Mouse (Mus musculus) right cerebral cortex, postnatal 25 days (tissue): ENCODE results near the gene Gm20388.
A peak's percentile ranks its signal among the peaks of the same experiment; 100 is the strongest.

ENCODE experiments used
- DNase-seq: peaks from one replicate; pipeline ENCODE4 v3.0.0; 2022

Gm20388 gene

DNA sequence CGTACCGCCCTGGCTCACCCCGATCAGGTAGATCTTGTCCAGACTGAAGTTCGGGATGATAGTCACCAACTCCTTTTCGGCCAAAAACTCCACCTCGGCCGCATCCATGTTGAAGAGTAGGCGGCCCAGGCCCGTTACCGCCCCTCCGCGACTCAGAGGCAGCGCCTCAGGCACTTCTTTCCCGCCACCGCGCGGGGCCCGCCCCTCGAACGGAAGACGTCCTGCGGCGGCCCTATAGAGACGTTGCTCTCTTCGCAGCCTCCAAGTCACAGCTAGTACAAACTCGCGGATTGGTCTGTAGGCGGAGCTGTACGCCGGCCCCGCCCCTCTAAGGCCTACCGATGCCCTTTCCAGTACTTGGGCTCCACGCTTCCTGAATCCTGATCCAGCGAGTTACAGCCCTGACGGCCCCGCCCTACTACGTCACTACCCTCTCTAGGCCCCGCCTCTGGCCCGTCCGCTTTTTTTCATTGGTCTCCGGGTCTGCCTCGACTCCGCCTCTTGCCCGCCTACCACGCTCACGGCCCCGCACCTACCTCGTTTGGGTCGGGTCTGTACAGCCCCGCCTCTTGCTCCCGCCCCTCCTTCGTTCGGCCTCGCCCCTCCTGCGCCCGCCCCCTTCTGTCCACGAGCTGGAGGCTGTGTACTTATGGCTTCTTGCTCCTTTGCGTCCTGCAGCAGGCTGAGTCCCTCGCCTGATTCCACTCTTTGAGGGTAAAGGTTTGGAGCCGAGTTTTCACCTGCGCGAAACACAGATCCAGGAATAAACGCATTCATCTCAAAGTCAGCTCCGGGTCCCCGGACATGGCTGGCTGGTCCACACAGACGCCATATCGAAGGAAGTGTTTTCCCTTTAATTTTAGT is 678.5 kb downstream of the Gm20388 start, which contains the start of gene Gins2:
Gene Gins2, minus strand, starts transcription at position 397 of the 864 bp plus-strand sequence.
- DNase-seq = peak; percentile 98

GRCm38 (mm10) chr8:120589921-120590320 is 679.3 kb downstream of the Gm20388 start:
- no peak for DNase-seq

GRCm38 (mm10) chr8:120591587-120592292 is 681.1 kb downstream of the Gm20388 start:
- no peak for DNase-seq

- DNase-seq = no peak
Observed at GRCm38 (mm10) chr8:120594571-120594970, 683.9 kb downstream of the Gm20388 start.

- DNase-seq = no peak
Observed at GRCm38 (mm10) chr8:120595963-120596362, 685.3 kb downstream of the Gm20388 start.

DNA sequence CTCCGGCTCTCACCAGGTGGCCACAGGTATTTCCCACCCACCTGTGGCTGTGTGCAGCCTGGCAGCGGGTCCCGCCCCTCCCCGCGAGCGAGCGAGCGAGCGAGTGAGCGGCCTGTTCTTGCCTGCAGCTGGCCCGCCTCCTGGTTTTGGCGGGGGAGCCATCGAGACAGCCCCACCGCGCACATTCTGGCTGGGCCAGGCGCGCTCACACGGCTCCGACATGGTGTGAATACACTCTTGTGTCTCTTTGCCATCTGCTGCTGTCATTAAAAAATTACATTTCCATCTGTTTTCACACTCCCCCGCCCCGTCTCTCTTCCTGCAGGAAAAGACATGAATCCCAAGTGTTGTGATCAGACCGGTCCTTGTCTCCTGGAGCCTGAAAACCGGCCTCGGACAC is 687.9 kb downstream of the Gm20388 start:
- peak; percentile 85 for DNase-seq

DNA sequence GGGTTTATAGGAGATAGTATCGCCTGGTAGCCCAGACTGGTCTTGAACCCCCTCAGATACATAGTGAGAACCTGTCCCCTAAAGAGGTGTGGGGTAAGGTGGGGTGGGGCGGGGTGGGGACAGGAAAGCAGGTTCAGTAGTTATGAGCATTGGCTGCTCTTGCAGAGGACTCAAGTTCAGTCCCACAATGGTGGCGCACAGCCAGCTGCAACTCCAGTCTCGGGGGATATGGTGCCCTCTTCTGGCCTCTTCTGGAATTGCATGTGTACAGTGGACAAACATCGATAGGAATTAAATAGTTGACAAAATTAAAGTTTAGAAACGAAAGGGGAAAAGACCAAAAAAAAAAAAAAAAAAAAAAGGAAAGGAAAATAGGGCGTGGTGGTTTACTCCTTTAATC is 688.9 kb downstream of the Gm20388 start:
- peak; percentile 56 for DNase-seq

GRCm38 (mm10) chr8:120602672-120603071 is 692.0 kb downstream of the Gm20388 start:
- DNase-seq = no peak

- DNase-seq = no peak
Observed at GRCm38 (mm10) chr8:120607460-120607859, 696.8 kb downstream of the Gm20388 start.

- peak; percentile 55 for DNase-seq
Observed at GRCm38 (mm10) chr8:120607885-120608284, 697.2 kb downstream of the Gm20388 start.

DNA sequence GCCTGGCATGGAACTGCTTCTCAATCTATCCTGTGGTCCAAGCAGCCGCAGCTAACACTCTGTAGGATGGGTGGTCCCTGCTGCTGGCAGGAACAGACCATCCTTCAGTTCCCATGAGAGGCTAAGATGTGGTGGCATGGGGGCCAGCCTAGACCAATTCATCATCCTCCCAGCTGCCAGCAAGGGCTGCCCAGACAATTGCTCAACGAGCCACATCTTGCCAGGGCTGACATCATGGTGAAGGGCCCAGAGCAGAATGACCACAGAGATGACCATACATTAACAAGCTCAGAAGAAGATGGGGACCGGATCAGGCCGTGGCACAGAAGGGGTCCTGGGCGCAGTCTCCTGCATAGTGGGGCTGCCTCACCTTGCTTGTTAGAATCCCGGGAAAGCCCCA is 700.2 kb downstream of the Gm20388 start:
- DNase-seq = no peak

GRCm38 (mm10) chr8:120614491-120614890 is 703.9 kb downstream of the Gm20388 start:
- no peak for DNase-seq

GRCm38 (mm10) chr8:120616663-120617626 is 706.3 kb downstream of the Gm20388 start:
- no peak for DNase-seq

DNA sequence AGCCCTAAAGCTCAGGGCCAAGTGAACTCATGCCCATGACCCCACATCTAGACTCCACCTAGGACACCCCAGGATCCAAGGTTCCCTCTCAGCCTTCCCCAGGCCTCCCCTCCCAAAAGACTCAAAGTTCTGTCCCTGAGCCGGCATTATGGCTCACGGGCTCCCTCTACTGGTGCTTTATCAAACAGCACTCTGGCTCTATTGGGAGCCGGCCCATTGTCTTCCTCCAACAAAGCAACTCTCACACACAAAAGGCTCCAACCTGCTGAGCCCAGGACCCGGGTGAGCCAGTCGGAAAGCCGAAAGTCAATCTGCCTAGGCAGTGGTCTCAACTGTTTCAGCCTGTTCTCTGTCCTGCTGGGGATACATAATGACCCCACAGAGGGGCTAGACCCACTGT is 707.5 kb downstream of the Gm20388 start:
- peak; percentile 56 for DNase-seq

GRCm38 (mm10) chr8:120619235-120620180 is 708.9 kb downstream of the Gm20388 start:
- peak; percentile 35 for DNase-seq

DNA sequence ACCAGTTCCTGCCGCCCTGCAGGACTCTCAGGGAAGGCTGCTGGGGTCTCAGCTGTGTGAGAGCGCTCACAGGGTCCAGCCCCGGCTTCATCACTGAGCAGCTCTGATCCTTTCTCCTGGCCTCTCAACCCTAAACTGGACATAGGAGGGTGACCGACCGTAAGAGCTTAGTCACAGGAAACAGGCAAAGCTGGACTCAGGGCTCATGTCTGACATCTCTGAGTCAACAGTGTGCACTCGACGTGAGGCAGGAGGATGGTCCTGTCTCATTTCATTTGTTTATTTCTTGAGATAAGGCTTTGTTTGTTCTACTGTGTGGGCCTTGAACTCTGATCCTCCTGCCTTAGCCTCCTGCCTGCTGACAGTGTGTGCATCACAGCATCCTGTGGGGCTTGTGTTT is 709.8 kb downstream of the Gm20388 start:
- no peak for DNase-seq

- DNase-seq = no peak
Observed at GRCm38 (mm10) chr8:120622161-120622560, 711.5 kb downstream of the Gm20388 start.

GRCm38 (mm10) chr8:120623608-120624007 is 713.0 kb downstream of the Gm20388 start:
- DNase-seq = no peak

- DNase-seq = no peak
Observed at GRCm38 (mm10) chr8:120626461-120626860, 715.8 kb downstream of the Gm20388 start.

DNA sequence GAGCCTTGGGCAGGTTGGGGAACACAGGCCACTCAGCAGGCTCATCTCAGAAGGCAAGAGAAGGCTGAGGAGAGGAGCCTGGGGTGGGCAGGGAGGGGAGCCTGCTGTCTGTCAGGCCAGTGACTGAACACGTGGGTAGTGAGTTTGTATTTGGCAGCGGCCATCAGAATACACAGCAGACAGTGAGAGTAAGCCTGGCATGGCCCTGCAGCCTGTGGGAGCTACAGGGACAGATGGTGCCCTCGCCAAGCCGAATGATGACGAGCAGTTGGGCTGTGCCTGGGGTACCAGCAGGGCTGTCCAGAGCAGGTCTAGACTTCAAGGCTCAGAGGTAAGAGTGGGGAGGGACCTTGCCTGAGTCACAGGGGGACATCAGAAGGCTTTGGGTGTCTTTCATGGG is 716.7 kb downstream of the Gm20388 start:
- no peak for DNase-seq

GRCm38 (mm10) chr8:120630031-120630430 is 719.4 kb downstream of the Gm20388 start:
- no peak for DNase-seq

- DNase-seq = no peak
Observed at GRCm38 (mm10) chr8:120630848-120631247, 720.2 kb downstream of the Gm20388 start.
